Mouse (Mus musculus): ENCODE measurements around the gene Gm10840. TPM values are rescaled to one million over a fixed set of nuclear protein-coding genes. Genes with fewer than 3 reads are reported as not detected.

Gene Gm10840
- polyA plus RNA-seq, 1 experiment: not detected

- H3K36me3 ChIP-seq (ENCODE audit: control insufficient read depth, insufficient read depth, low read length): peaks cover 2% of the 10 kb centered on the region; the same call in 1 of the 2 replicates
- no peak for DNase-seq
- no peak overlapping the region for H3K27ac ChIP-seq (ENCODE audit: insufficient read depth, low read depth, low read length)
- WGBS: 53% methylated on average over 3 of the region's 3 CpGs
- peaks cover 6% of the 10 kb centered on the region; the same call in 1 of the 2 replicates for H3K4me1 ChIP-seq (ENCODE audit: control insufficient read depth, insufficient read depth, low read length)
- TF ChIP-seq POLR2A (IDR thresholded peaks at IDR 0.05; ENCODE audit: low read depth, low read length) (no peak), CTCF (conservative IDR thresholded peaks at IDR 0.05; ENCODE audit: insufficient read depth, insufficient read length, low read depth, low read length) (no peak)
- H3K27me3 ChIP-seq (replicated peaks; ENCODE audit: control insufficient read depth, insufficient read depth, low read length): no peaks in the 10 kb centered on the region
- H3K4me3 ChIP-seq (ENCODE audit: insufficient read depth, low read depth, low read length): no peak overlapping the region
These were observed 4.9 kb upstream of the Gm10840 start for GRCm38 (mm10) chr11:106155761-106156160.

- Histone ChIP-seq H3K27ac (ENCODE audit: insufficient read depth, low read depth, low read length) (no peak overlapping the region), H3K27me3 (replicated peaks; ENCODE audit: control insufficient read depth, insufficient read depth, low read length) (no peaks in the 10 kb centered on the region), H3K4me1 (ENCODE audit: control insufficient read depth, insufficient read depth, low read length) (peaks cover 6% of the 10 kb centered on the region; the same call in 1 of the 2 replicates), H3K36me3 (ENCODE audit: control insufficient read depth, insufficient read depth, low read length) (no peaks in the 10 kb centered on the region), H3K4me3 (ENCODE audit: insufficient read depth, low read depth, low read length) (no peak overlapping the region)
- 86% methylated on average over 1 of the region's 1 CpGs for WGBS
- DNase-seq: no peak
- no peak for TF ChIP-seq CTCF (conservative IDR thresholded peaks at IDR 0.05; ENCODE audit: insufficient read depth, insufficient read length, low read depth, low read length)
These were observed 4.4 kb upstream of the Gm10840 start for GRCm38 (mm10) chr11:106156257-106156656.

GRCm38 (mm10) chr11:106157154-106157553, 3.5 kb upstream of the Gm10840 start:
- Histone ChIP-seq H3K4me1 (ENCODE audit: control insufficient read depth, insufficient read depth, low read length) (peaks cover 6% of the 10 kb centered on the region; the same call in 1 of the 2 replicates), H3K36me3 (ENCODE audit: control insufficient read depth, insufficient read depth, low read length) (no peaks in the 10 kb centered on the region), H3K27ac (ENCODE audit: insufficient read depth, low read depth, low read length) (no peak overlapping the region), H3K4me3 (ENCODE audit: insufficient read depth, low read depth, low read length) (no peak overlapping the region), H3K27me3 (replicated peaks; ENCODE audit: control insufficient read depth, insufficient read depth, low read length) (no peaks in the 10 kb centered on the region)
- DNase-seq: no peak
- TF ChIP-seq CTCF (conservative IDR thresholded peaks at IDR 0.05; ENCODE audit: insufficient read depth, insufficient read length, low read depth, low read length) (no peak), POLR2A (IDR thresholded peaks at IDR 0.05; ENCODE audit: low read depth, low read length) (no peak)
- WGBS: 72% methylated on average over 7 of the region's 7 CpGs

GRCm38 (mm10) chr11:106158081-106158929, 2.3 kb upstream of the Gm10840 start:
- peak; percentile 31 for DNase-seq
- Histone ChIP-seq H3K36me3 (ENCODE audit: control insufficient read depth, insufficient read depth, low read length) (no peaks in the 10 kb centered on the region), H3K4me3 (ENCODE audit: insufficient read depth, low read depth, low read length) (no peak overlapping the region), H3K27ac (ENCODE audit: insufficient read depth, low read depth, low read length) (no peak overlapping the region), H3K4me1 (ENCODE audit: control insufficient read depth, insufficient read depth, low read length) (peaks cover 6% of the 10 kb centered on the region; the same call in 1 of the 2 replicates), H3K27me3 (replicated peaks; ENCODE audit: control insufficient read depth, insufficient read depth, low read length) (no peaks in the 10 kb centered on the region)
- TF ChIP-seq CTCF (conservative IDR thresholded peaks at IDR 0.05; ENCODE audit: insufficient read depth, insufficient read length, low read depth, low read length) (peak; percentile 69), POLR2A (IDR thresholded peaks at IDR 0.05; ENCODE audit: low read depth, low read length) (no peak)
- 49% methylated on average over 14 of the region's 14 CpGs for WGBS

- WGBS: 24% methylated on average over 9 of the region's 9 CpGs
- DNase-seq: no peak
- Histone ChIP-seq H3K4me3 (ENCODE audit: insufficient read depth, low read depth, low read length) (peak overlapping the region; percentile 70), H3K27me3 (replicated peaks; ENCODE audit: control insufficient read depth, insufficient read depth, low read length) (no peaks in the 10 kb centered on the region), H3K4me1 (ENCODE audit: control insufficient read depth, insufficient read depth, low read length) (peaks cover 6% of the 10 kb centered on the region; the same call in 1 of the 2 replicates), H3K36me3 (ENCODE audit: control insufficient read depth, insufficient read depth, low read length) (no peaks in the 10 kb centered on the region), H3K27ac (ENCODE audit: insufficient read depth, low read depth, low read length) (peak overlapping the region; percentile 4; the same call in 1 of the 2 replicates)
- TF ChIP-seq POLR2A (IDR thresholded peaks at IDR 0.05; ENCODE audit: low read depth, low read length) (no peak), CTCF (conservative IDR thresholded peaks at IDR 0.05; ENCODE audit: insufficient read depth, insufficient read length, low read depth, low read length) (no peak)
These were observed 1.8 kb upstream of the Gm10840 start for GRCm38 (mm10) chr11:106158930-106159215.

- H3K4me3 ChIP-seq (ENCODE audit: insufficient read depth, low read depth, low read length): peak overlapping the region; percentile 70
- no peaks in the 10 kb centered on the region for H3K27me3 ChIP-seq (replicated peaks; ENCODE audit: control insufficient read depth, insufficient read depth, low read length)
- peak overlapping the region; percentile 22; the same call in 1 of the 2 replicates for H3K27ac ChIP-seq (ENCODE audit: insufficient read depth, low read depth, low read length)
- peak; percentile 52 for DNase-seq
- TF ChIP-seq POLR2A (IDR thresholded peaks at IDR 0.05; ENCODE audit: low read depth, low read length) (no peak), CTCF (conservative IDR thresholded peaks at IDR 0.05; ENCODE audit: insufficient read depth, insufficient read length, low read depth, low read length) (no peak)
- WGBS: under 1% methylated on average over 25 of the region's 25 CpGs
- H3K4me1 ChIP-seq (ENCODE audit: control insufficient read depth, insufficient read depth, low read length): peaks cover 6% of the 10 kb centered on the region; the same call in 1 of the 2 replicates
- H3K36me3 ChIP-seq (ENCODE audit: control insufficient read depth, insufficient read depth, low read length): no peaks in the 10 kb centered on the region
These were observed 1.3 kb upstream of the Gm10840 start for GRCm38 (mm10) chr11:106159216-106159920.
